ENCODE assay signal across 10 mouse cellular contexts in genomic region chr11:116096213-116097108, GRCm38 (mm10). TPM values are rescaled to one million over a fixed set of nuclear protein-coding genes. Genes with fewer than 3 reads are reported as not detected.
DNase-seq lines count a peak whose midpoint lies in the region; ATAC-seq and TF ChIP-seq lines count a peak whose summit lies in the region.
"Had no signal": no experiment of that assay in that cellular context is flagged by ENCODE, and none has a peak within 500 bp of the region (broad histone marks: within the 10 kb centered on the region; RNA-seq: fewer than 3 reads in every experiment).

No protein-coding gene starts in this region.

- TF ChIP-seq CTCF in heart, adult 2 months (IDR thresholded peaks at IDR 0.05) = peak; percentile 70
- TF ChIP-seq CTCF in small intestine, adult 2 months (IDR thresholded peaks at IDR 0.05; ENCODE audit: extremely low read depth, insufficient read length, insufficient replicate concordance, low read depth, low read length) = peak; percentile 60; the same call in 1 of the 2 replicates

- H3K79me2 ChIP-seq in heart, adult 2 months (replicated peaks; ENCODE audit: control insufficient read depth, insufficient read depth, low read length) = no peaks in the 10 kb centered on the region

- ATAC-seq in midbrain, embryonic 14.5 days (ENCODE audit: low FRiP score, low TSS enrichment) = no peak

- WGBS in heart, adult 2 months = 70% methylated on average over 5 of the region's 5 CpGs
- 85% methylated on average over 5 of the region's 5 CpGs for WGBS in small intestine, adult 2 months
- 91% methylated on average over 5 of the region's 5 CpGs for WGBS in midbrain, embryonic 14.5 days

- no peak overlapping the region for H3K4me3 ChIP-seq in heart, adult 2 months
- H3K4me3 ChIP-seq in small intestine, adult 2 months (ENCODE audit: low read depth, low read length) = no peak overlapping the region
- no peak overlapping the region for H3K4me3 ChIP-seq in midbrain, embryonic 14.5 days (replicated peaks; ENCODE audit: low read depth, low read length)
- H3K4me3 ChIP-seq: embryonic facial prominence, embryonic 15.5 days; myocyte had no signal

- H3K27ac ChIP-seq in heart, adult 2 months = peak overlapping the region; percentile 59
- no peak overlapping the region for H3K27ac ChIP-seq in small intestine, adult 2 months (ENCODE audit: insufficient read depth, low read depth, low read length)
- H3K27ac ChIP-seq in midbrain, embryonic 14.5 days (replicated peaks; ENCODE audit: low read depth, low read length) = no peak overlapping the region
- H3K27ac ChIP-seq: embryonic facial prominence, embryonic 15.5 days had no signal

- H3K27me3 ChIP-seq in heart, adult 2 months (ENCODE audit: control insufficient read depth, insufficient read depth, low read length) = no peaks in the 10 kb centered on the region
- H3K27me3 ChIP-seq in small intestine, adult 2 months (ENCODE audit: control insufficient read depth, insufficient read depth, low read length) = no peaks in the 10 kb centered on the region
- no peaks in the 10 kb centered on the region for H3K27me3 ChIP-seq in midbrain, embryonic 14.5 days (ENCODE audit: control insufficient read depth, insufficient read depth, low read length)
- H3K27me3 ChIP-seq: embryonic facial prominence, embryonic 15.5 days had no signal

- H3K36me3 ChIP-seq in heart, adult 2 months (ENCODE audit: control insufficient read depth, insufficient read depth, low read length) = peaks cover 17% of the 10 kb centered on the region
- H3K36me3 ChIP-seq in small intestine, adult 2 months (ENCODE audit: control insufficient read depth, insufficient read depth, low read length) = no peaks in the 10 kb centered on the region
- H3K36me3 ChIP-seq in midbrain, embryonic 14.5 days (ENCODE audit: control insufficient read depth, insufficient read depth, low read length) = no peaks in the 10 kb centered on the region
- H3K36me3 ChIP-seq: embryonic facial prominence, embryonic 15.5 days had no signal

- DNase-seq in heart, adult 2 months = no peak
- no peak for DNase-seq in heart, adult 8-10 months (ENCODE audit: low spot score)
- DNase-seq in lung, postnatal 36 days = peak; percentile 45
- DNase-seq in lung, postnatal 25 days (ENCODE audit: low spot score) = no peak
- peak; percentile 97 for DNase-seq in ZHBTc4 (ENCODE audit: low read depth, low spot score)
- no peak for DNase-seq in ovary, postnatal 36 days (ENCODE audit: low spot score)
- DNase-seq in midbrain, embryonic 14.5 days = no peak

- no peak overlapping the region for H3K9ac ChIP-seq in heart, adult 2 months (ENCODE audit: low read depth, low read length)
- H3K9ac ChIP-seq in midbrain, embryonic 14.5 days (replicated peaks; ENCODE audit: low read length) = no peak overlapping the region
- H3K9ac ChIP-seq: embryonic facial prominence, embryonic 15.5 days had no signal

- no peaks in the 10 kb centered on the region for H3K9me3 ChIP-seq in midbrain, embryonic 14.5 days (ENCODE audit: control insufficient read depth, low read length)
- H3K9me3 ChIP-seq: embryonic facial prominence, embryonic 15.5 days had no signal

- TF ChIP-seq EP300 in heart, adult 2 months (IDR thresholded peaks at IDR 0.05; ENCODE audit: insufficient read depth, low read depth, low read length) = no peak

- peaks cover 33% of the 10 kb centered on the region for H3K4me1 ChIP-seq in heart, adult 2 months (ENCODE audit: control insufficient read depth, insufficient read depth, low read length)
- peaks cover 10% of the 10 kb centered on the region for H3K4me1 ChIP-seq in small intestine, adult 2 months (ENCODE audit: control insufficient read depth, insufficient read depth, insufficient read length, low read length)
- H3K4me1 ChIP-seq in midbrain, embryonic 14.5 days (ENCODE audit: control insufficient read depth, insufficient read depth, low read length) = no peaks in the 10 kb centered on the region

- no peak for TF ChIP-seq POLR2A in heart, adult 2 months (IDR thresholded peaks at IDR 0.05; ENCODE audit: insufficient read depth, low read depth, low read length)
- TF ChIP-seq POLR2A in small intestine, adult 2 months (IDR thresholded peaks at IDR 0.05; ENCODE audit: low read depth, low read length) = no peak

- H3K4me2 ChIP-seq in midbrain, embryonic 14.5 days (ENCODE audit: low read length) = no peak overlapping the region
- H3K4me2 ChIP-seq: embryonic facial prominence, embryonic 15.5 days had no signal

- intact Hi-C loops in heart, adult 2 months (cut with DNase I) = no loop called here

RNA-seq across cellular contexts. Expression of gene Wbp2, which starts 9.7 kb away (rescaled TPM):
- total RNA-seq in heart, adult 2 months (2021) = 100 to 1,000 TPM in 1 of 2 experiments, 10 to 100 TPM in 1; 91.0 to 108 TPM
- 151 and 176 TPM in 2 replicates for polyA plus RNA-seq in heart, adult 2 months (2012; rRNA removed)
- total RNA-seq in heart, adult 8-10 months (2022) = 100 to 1,000 TPM; 108 to 126 (median 116) TPM
- 139 and 334 TPM in 2 replicates for polyA plus RNA-seq in small intestine, adult 2 months (2012; rRNA removed)
- 152 and 160 TPM in 2 replicates for polyA plus RNA-seq in midbrain, embryonic 14.5 days (2014; fragmentation: Nextera tagmentation; extraction: Ambion mirVana)

RNA-seq across cellular contexts. Expression of gene Unc13d, which starts 18.7 kb away (rescaled TPM):
- 1 to 10 TPM in 1 of 2 experiments, under 1 TPM in 1; 0.55 to 1.5 TPM for total RNA-seq in heart, adult 2 months (2021)
- polyA plus RNA-seq in heart, adult 2 months (2012; rRNA removed) = 1.1 and 1.7 TPM in 2 replicates
- total RNA-seq in heart, adult 8-10 months (2022) = 1 to 10 TPM in 2 of 4 experiments, under 1 TPM in 2; 0.41 to 1.4 (median 0.83) TPM
- polyA plus RNA-seq in small intestine, adult 2 months (2012; rRNA removed) = 5.8 and 7.1 TPM in 2 replicates
- 1.1 and 1.5 TPM in 2 replicates for polyA plus RNA-seq in midbrain, embryonic 14.5 days (2014; fragmentation: Nextera tagmentation; extraction: Ambion mirVana)

RNA-seq across cellular contexts. Expression of gene Trim47, which starts 30.5 kb away (rescaled TPM):
- total RNA-seq in heart, adult 2 months (2021) = 10 to 100 TPM; 23.1 to 28.2 TPM
- polyA plus RNA-seq in heart, adult 2 months (2012; rRNA removed) = 23.7 and 29.5 TPM in 2 replicates
- 10 to 100 TPM; 17.9 to 25.7 (median 22.1) TPM for total RNA-seq in heart, adult 8-10 months (2022)
- polyA plus RNA-seq in small intestine, adult 2 months (2012; rRNA removed) = 28.3 and 28.5 TPM in 2 replicates
- 5.2 and 5.3 TPM in 2 replicates for polyA plus RNA-seq in midbrain, embryonic 14.5 days (2014; fragmentation: Nextera tagmentation; extraction: Ambion mirVana)

RNA-seq across cellular contexts. Expression of gene Trim65, which starts 34.5 kb away (rescaled TPM):
- total RNA-seq in heart, adult 2 months (2021) = 1 to 10 TPM; 6.1 to 8.6 TPM
- polyA plus RNA-seq in heart, adult 2 months (2012; rRNA removed) = 8.8 and 10.8 TPM in 2 replicates
- total RNA-seq in heart, adult 8-10 months (2022) = 1 to 10 TPM; 6.6 to 8.2 (median 7.6) TPM
- 11.9 and 13.3 TPM in 2 replicates for polyA plus RNA-seq in small intestine, adult 2 months (2012; rRNA removed)
- polyA plus RNA-seq in midbrain, embryonic 14.5 days (2014; fragmentation: Nextera tagmentation; extraction: Ambion mirVana) = 1.6 and 2.0 TPM in 2 replicates

RNA-seq across cellular contexts. Expression of gene Mrpl38, which starts 42.2 kb away (rescaled TPM):
- 10 to 100 TPM; 56.8 to 59.7 TPM for total RNA-seq in heart, adult 2 months (2021)
- 42.1 and 55.5 TPM in 2 replicates for polyA plus RNA-seq in heart, adult 2 months (2012; rRNA removed)
- total RNA-seq in heart, adult 8-10 months (2022) = 10 to 100 TPM; 60.0 to 66.2 (median 63.9) TPM
- polyA plus RNA-seq in small intestine, adult 2 months (2012; rRNA removed) = 36.4 and 40.1 TPM in 2 replicates
- polyA plus RNA-seq in midbrain, embryonic 14.5 days (2014; fragmentation: Nextera tagmentation; extraction: Ambion mirVana) = 72.5 and 81.4 TPM in 2 replicates

Comparison
In these comparisons a context has a peak if more than half of its experiments do, and no peak if none do; other contexts are left out.
1. DNase-seq: peak in lung, postnatal 36 days (single experiment) and ZHBTc4 (single experiment); none in heart, adult 2 months (0 of 2), heart, adult 8-10 months (single experiment), lung, postnatal 25 days (single experiment), ovary, postnatal 36 days (single experiment) and midbrain, embryonic 14.5 days (single experiment).